Mouse (Mus musculus): ENCODE data around the gene Adgra3.

GRCm38 (mm10) chr5:50027561-50027960 is 31.2 kb downstream of the Adgra3 start:
- TF ChIP-seq CTCF (IDR thresholded peaks at IDR 0.05): no peak
- TF ChIP-seq EP300 (IDR thresholded peaks at IDR 0.05): no peak

Data from lung, postnatal 0 days (tissue).